Mouse (Mus musculus): ENCODE results near the gene Fut9. TPM values are rescaled to one million over a fixed set of nuclear protein-coding genes. Genes with fewer than 3 reads are reported as not detected.

Gene Fut9
- polyA plus RNA-seq (2015; fragmentation: Nextera tagmentation; extraction: Ambion mirVana) = 8.1 and 8.5 TPM in 2 replicates

DNA sequence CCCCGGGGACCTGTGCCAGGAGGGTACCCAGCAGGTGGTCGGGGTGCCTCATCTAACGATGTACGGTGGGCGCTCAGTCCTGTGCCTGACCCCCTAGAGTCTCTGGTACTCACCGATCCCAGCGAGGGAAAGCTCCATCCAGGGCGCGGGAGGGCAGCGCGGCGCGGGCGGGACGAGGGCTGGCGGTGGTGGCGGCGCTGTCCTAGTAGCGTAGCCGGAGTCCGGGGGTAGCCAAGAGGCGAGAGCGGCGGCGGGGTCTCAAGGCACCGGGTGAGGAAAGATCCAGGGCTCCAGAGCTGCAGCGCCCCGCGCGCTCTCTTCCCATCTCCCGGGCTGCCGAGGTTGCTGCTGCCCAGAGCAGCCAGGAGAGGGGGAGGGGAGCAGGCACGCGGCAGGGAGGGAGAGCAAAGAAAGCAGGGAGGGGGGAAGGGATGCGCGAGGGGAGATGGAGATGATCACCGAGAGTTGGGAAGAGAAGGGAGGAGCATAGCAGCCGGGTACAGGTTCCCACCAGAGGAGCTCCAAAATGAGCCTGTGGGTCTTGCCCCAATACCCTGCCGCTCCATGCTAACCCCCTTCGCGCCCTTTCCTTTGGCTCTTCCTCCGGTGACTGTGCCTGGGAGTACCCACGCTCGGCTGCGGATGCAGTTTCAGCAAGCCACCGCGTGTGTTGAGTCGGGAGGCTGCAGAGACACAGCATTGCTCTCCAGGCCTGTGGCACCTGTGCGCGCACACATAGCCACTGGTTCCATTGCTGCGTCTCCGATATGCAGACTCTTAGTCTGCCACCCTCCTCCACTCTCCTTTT lies at the start of gene Fut9:
Fut9 (minus strand) TSS at position 769 of the 808 bp plus-strand sequence.
- Histone ChIP-seq H3K4me3 (replicated peaks) (peak within 1 kb of the TSS; percentile 71), H3K9me3 (no peaks in the 10 kb centered on the region), H3K27me3 (no peaks in the 10 kb centered on the region), H3K36me3 (no peaks in the 10 kb centered on the region), H3K4me1 (replicated peaks) (peaks cover 10% of the 10 kb centered on the region), H3K27ac (peak within 1 kb of the TSS; percentile 88), H3K4me2 (replicated peaks) (peak within 1 kb of the TSS; percentile 63), H3K9ac (replicated peaks) (peak within 1 kb of the TSS; percentile 84)
- under 1% methylated on average over 52 of the region's 52 CpGs for WGBS
- peak; percentile 95 for ATAC-seq

- WGBS = 94% methylated on average over 7 of the region's 7 CpGs
- no peaks in the 10 kb centered on the region for H3K9me3 ChIP-seq
Measured at GRCm38 (mm10) chr4:25815783-25816182, 15.7 kb upstream of the Fut9 start.

DNA sequence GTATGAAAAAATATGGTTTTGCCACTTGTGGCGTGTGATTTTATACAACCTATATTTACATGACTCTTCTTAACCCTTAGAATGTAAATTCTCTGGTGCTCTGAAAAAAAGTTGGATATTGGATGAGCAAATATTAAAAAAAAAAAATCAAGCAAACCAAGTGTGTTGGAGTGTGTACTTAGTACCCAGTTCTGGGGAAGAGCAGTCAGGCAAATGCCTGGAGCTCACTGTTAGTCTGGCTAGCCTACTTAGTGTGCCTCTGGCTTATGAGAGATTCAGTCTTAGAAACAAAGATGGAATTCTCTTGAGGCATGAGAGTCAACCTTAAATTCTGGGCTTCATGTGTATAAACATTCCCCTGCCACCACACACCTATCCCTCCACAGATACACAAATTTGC lies 13.3 kb upstream of the Fut9 start:
- Histone ChIP-seq H3K36me3 (no peaks in the 10 kb centered on the region), H3K9me3 (no peaks in the 10 kb centered on the region), H3K4me3 (replicated peaks) (no peak overlapping the region), H3K27me3 (no peaks in the 10 kb centered on the region), H3K9ac (replicated peaks) (no peak overlapping the region), H3K4me1 (replicated peaks) (no peaks in the 10 kb centered on the region), H3K27ac (no peak overlapping the region), H3K4me2 (replicated peaks) (no peak overlapping the region)
- 92% methylated on average over 1 of the region's 1 CpGs for WGBS
- no peak for ATAC-seq

More at GRCm38 (mm10) chr4:25815783-25816182, 15.7 kb upstream of the Fut9 start:
- Histone ChIP-seq H3K4me1 (replicated peaks) (no peaks in the 10 kb centered on the region), H3K9ac (replicated peaks) (no peak overlapping the region), H3K36me3 (no peaks in the 10 kb centered on the region), H3K4me3 (replicated peaks) (no peak overlapping the region), H3K27ac (no peak overlapping the region), H3K4me2 (replicated peaks) (no peak overlapping the region), H3K27me3 (no peaks in the 10 kb centered on the region)
- ATAC-seq = no peak

DNA sequence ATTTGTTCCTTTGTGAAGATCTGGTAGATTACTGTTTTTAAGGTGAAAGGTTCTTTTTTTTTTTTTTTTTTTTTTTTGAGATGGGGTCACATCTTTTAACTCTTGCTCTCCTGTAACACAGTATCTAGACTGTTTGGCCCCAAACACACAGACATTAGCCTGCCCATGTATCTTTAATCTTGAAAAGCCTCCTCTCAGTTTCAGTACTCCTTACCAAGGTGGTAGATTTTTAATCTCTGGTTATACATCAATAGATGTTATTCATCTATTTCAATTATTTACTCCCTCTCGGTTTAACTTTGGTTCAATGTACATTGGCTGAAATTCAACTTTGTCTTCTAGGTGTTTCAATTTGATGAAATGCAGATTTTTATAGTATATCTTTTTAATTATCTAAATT lies 10.0 kb upstream of the Fut9 start:
- ATAC-seq = no peak
- H3K4me1 ChIP-seq (replicated peaks) = no peaks in the 10 kb centered on the region
- WGBS = 92% methylated on average over 1 of the region's 1 CpGs
- no peaks in the 10 kb centered on the region for H3K27me3 ChIP-seq
- no peaks in the 10 kb centered on the region for H3K36me3 ChIP-seq
- H3K27ac ChIP-seq = no peak overlapping the region
- no peak overlapping the region for H3K4me3 ChIP-seq (replicated peaks)
- no peak overlapping the region for H3K9ac ChIP-seq (replicated peaks)
- H3K4me2 ChIP-seq (replicated peaks) = no peak overlapping the region
- H3K9me3 ChIP-seq = no peaks in the 10 kb centered on the region

GRCm38 (mm10) chr4:25801751-25802150 lies 1.7 kb upstream of the Fut9 start:
- peaks cover 10% of the 10 kb centered on the region for H3K4me1 ChIP-seq (replicated peaks)

DNA sequence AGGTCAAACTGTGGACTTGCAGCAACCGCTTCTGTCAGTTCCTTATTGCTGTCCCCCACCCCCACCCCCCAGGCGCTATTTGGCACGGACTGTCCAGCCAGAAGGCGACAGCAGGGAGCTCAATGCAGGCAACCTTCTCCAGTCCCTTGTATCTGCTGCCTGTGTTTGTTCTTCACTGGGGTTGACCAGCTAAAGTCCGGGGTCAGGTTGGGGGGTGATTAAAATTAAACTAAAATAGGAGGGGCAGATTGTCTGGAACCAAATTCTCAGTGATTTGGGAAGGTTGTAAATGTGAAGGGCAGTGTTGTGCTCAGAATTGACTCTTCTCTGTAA lies 206 bp upstream of the Fut9 start:
- H3K4me2 ChIP-seq (replicated peaks) = peak overlapping the region; percentile 63
- peak overlapping the region; percentile 71 for H3K4me3 ChIP-seq (replicated peaks)
- under 1% methylated on average over 5 of the region's 5 CpGs for WGBS
- H3K27me3 ChIP-seq = no peaks in the 10 kb centered on the region
- H3K4me1 ChIP-seq (replicated peaks) = peaks cover 10% of the 10 kb centered on the region
- H3K27ac ChIP-seq = peak overlapping the region; percentile 88
- peak overlapping the region; percentile 84 for H3K9ac ChIP-seq (replicated peaks)
- H3K9me3 ChIP-seq = no peaks in the 10 kb centered on the region
- no peaks in the 10 kb centered on the region for H3K36me3 ChIP-seq
- no peak for ATAC-seq

More at GRCm38 (mm10) chr4:25801751-25802150, 1.7 kb upstream of the Fut9 start:
- Histone ChIP-seq H3K27ac (no peak overlapping the region), H3K27me3 (no peaks in the 10 kb centered on the region), H3K9ac (replicated peaks) (no peak overlapping the region), H3K4me3 (replicated peaks) (no peak overlapping the region), H3K4me2 (replicated peaks) (no peak overlapping the region), H3K36me3 (no peaks in the 10 kb centered on the region), H3K9me3 (no peaks in the 10 kb centered on the region)
- no peak for ATAC-seq
- 84% methylated on average over 2 of the region's 2 CpGs for WGBS

- no peaks in the 10 kb centered on the region for H3K9me3 ChIP-seq
- WGBS = under 1% methylated on average over 7 of the region's 7 CpGs
- H3K4me3 ChIP-seq (replicated peaks) = peak overlapping the region; percentile 71
- peak overlapping the region; percentile 88 for H3K27ac ChIP-seq
- H3K9ac ChIP-seq (replicated peaks) = peak overlapping the region; percentile 84
- peaks cover 10% of the 10 kb centered on the region for H3K4me1 ChIP-seq (replicated peaks)
- no peaks in the 10 kb centered on the region for H3K27me3 ChIP-seq
- no peaks in the 10 kb centered on the region for H3K36me3 ChIP-seq
- peak; percentile 31 for ATAC-seq
- peak overlapping the region; percentile 63 for H3K4me2 ChIP-seq (replicated peaks)
Measured at GRCm38 (mm10) chr4:25799051-25799475, 981 bp downstream of the Fut9 start.

DNA sequence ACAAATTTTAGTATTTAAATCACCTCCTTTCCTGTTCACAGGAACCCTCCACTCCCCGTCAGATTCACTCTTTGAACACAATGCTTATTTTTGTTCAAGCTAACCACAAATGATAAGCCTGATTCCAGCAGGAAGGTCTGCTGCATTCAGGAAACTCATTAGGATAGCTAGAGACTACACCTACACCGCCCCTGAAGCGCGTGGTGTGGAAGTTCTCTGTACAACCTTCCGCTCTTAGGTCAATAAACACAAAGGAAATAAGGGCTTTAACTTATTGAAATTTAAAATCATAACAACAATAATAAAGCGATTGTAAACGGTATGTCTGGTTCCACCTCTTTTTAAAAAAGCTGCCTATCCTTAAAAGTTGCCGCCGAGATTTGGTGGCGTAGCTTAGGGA lies 1.6 kb downstream of the Fut9 start:
- Histone ChIP-seq H3K9me3 (no peaks in the 10 kb centered on the region), H3K4me3 (replicated peaks) (peak overlapping the region; percentile 71), H3K27me3 (no peaks in the 10 kb centered on the region), H3K27ac (no peak overlapping the region), H3K9ac (replicated peaks) (peak overlapping the region; percentile 84; the same call in 1 of the 2 replicates), H3K36me3 (no peaks in the 10 kb centered on the region), H3K4me2 (replicated peaks) (peak overlapping the region; percentile 63), H3K4me1 (replicated peaks) (peaks cover 10% of the 10 kb centered on the region)
- WGBS = 11% methylated on average over 10 of the region's 10 CpGs
- no peak for ATAC-seq

- 47% methylated on average over 3 of the region's 3 CpGs for WGBS
- no peaks in the 10 kb centered on the region for H3K36me3 ChIP-seq
- H3K4me1 ChIP-seq (replicated peaks) = peaks cover 10% of the 10 kb centered on the region
- H3K9ac ChIP-seq (replicated peaks) = no peak overlapping the region
- H3K4me3 ChIP-seq (replicated peaks) = no peak overlapping the region
- ATAC-seq = no peak
- no peak overlapping the region for H3K27ac ChIP-seq
- no peaks in the 10 kb centered on the region for H3K27me3 ChIP-seq
- H3K9me3 ChIP-seq = no peaks in the 10 kb centered on the region
- no peak overlapping the region for H3K4me2 ChIP-seq (replicated peaks)
Measured at GRCm38 (mm10) chr4:25796149-25796548, 3.9 kb downstream of the Fut9 start.

- no peak overlapping the region for H3K4me3 ChIP-seq (replicated peaks)
- H3K36me3 ChIP-seq = no peaks in the 10 kb centered on the region
- H3K4me1 ChIP-seq (replicated peaks) = no peaks in the 10 kb centered on the region
- no peak overlapping the region for H3K4me2 ChIP-seq (replicated peaks)
- H3K9me3 ChIP-seq = no peaks in the 10 kb centered on the region
- no peaks in the 10 kb centered on the region for H3K27me3 ChIP-seq
- no peak for ATAC-seq
- 98% methylated on average over 4 of the region's 4 CpGs for WGBS
- H3K9ac ChIP-seq (replicated peaks) = no peak overlapping the region
- H3K27ac ChIP-seq = no peak overlapping the region
Measured at GRCm38 (mm10) chr4:25785276-25785675, 14.8 kb downstream of the Fut9 start.

GRCm38 (mm10) chr4:25768657-25769056 lies 31.4 kb downstream of the Fut9 start:
- H3K4me1 ChIP-seq (replicated peaks) = peaks cover 14% of the 10 kb centered on the region; the same call in 1 of the 2 replicates
- H3K9ac ChIP-seq (replicated peaks) = no peak overlapping the region
- 7% methylated on average over 3 of the region's 3 CpGs for WGBS
- H3K27ac ChIP-seq = no peak overlapping the region
- no peaks in the 10 kb centered on the region for H3K27me3 ChIP-seq
- no peaks in the 10 kb centered on the region for H3K9me3 ChIP-seq
- no peak overlapping the region for H3K4me2 ChIP-seq (replicated peaks)
- H3K36me3 ChIP-seq = no peaks in the 10 kb centered on the region
- H3K4me3 ChIP-seq (replicated peaks) = no peak overlapping the region
- peak; percentile 53; the same call in 1 of the 2 replicates for ATAC-seq

GRCm38 (mm10) chr4:25763091-25763490 lies 37.0 kb downstream of the Fut9 start:
- 0 out of 2 replicates have a peak, but pooled peaks cover 4% of the 10 kb centered on the region for H3K4me1 ChIP-seq (replicated peaks)
- no peak for ATAC-seq

More at GRCm38 (mm10) chr4:25763091-25763490, 37.0 kb downstream of the Fut9 start:
- Histone ChIP-seq H3K4me2 (replicated peaks) (no peak overlapping the region), H3K9ac (replicated peaks) (no peak overlapping the region), H3K36me3 (no peaks in the 10 kb centered on the region), H3K4me3 (replicated peaks) (no peak overlapping the region), H3K9me3 (no peaks in the 10 kb centered on the region), H3K27me3 (no peaks in the 10 kb centered on the region), H3K27ac (no peak overlapping the region)
